Mouse (Mus musculus) heart, adult 9 months (tissue): ENCODE data around the gene Gm20721.
A peak's percentile ranks its signal among the peaks of the same experiment; 100 is the strongest.
"Not testable (repeated sequence)": the region's sequence is repeated elsewhere in the genome, so short reads cannot be mapped to it uniquely, and the experiment has no call there.

Experiments used
- DNase-seq, 2 experiments: peaks; one replicate each; pipeline ENCODE4 v3.0.0; 2022; ENCODE audit warnings: low spot score in 2 of 2

Gene Gm20721

DNA sequence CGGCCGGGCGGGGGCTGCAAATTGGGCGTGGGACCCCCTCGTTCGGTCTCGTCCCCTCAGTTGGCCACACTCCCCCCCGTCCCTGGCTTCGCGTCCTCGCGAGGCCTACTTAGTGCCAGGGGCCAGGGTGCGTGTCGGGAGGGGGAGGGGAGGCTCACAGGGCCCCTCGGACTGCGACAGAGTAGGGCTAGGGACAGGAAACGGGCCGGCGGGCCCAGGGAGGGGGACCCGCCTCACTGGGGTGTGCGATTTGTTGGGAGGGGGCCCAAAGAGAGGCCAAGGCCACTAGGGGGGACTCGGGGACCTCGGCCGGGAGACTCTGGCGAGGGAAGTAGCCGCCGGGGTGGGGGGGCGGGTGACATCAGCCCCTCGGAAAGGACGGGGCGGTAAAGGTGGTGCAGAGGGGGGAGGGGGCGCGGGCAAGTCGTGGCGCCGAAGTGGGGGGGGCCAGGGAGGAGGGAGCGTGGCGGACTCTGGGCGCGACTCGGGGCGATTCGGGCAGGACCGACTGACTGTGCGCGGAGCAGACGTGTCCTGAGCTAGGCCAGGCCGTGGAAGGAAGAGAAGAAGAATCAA is 15.8 kb downstream of the Gm20721 start:
- peak; percentile 82 to 84 for DNase-seq

DNA sequence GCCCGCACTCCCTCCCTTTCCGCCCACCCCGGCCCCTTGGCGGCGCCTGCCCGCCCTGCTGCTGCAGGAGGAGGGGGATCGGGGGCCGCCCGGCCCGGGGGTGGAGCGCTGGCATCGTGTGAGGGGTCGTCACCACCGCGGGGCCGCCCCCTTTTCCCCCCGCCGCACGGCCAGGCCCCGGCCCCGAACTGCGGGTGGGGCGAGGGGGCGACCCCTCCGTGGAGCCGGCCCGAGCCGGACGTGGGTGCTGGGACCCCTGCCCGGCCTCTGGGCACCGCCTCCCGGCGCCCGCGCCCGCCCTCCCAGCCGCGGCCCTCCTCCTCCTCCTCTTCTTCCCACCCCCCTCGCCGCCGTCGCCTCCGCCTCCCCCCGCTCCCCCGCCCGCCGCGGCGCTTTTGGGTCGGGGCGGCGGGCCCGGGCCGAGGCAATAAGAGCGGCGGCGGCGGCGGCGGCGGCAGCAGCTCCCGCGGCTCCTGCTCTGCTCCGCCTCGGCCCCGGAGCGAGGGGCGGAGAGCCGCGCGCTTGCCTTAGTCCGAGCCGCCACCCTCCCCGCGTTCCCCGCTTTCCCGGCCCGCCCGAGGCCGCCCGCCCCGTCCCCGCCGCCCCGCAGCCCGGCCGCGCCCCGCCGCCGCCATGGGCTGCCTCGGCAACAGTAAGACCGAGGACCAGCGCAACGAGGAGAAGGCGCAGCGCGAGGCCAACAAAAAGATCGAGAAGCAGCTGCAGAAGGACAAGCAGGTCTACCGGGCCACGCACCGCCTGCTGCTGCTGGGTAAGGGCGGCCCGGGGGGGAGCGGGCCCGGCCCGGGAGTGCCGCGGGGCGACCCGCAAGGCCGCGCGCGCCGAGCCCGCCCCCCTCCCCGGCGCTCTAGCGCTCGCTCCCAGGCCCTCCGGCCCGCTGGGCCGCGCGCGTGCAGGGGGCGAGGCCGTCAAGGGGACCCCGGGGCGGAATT is 16.6 kb downstream of the Gm20721 start:
- peak; percentile 84 to 85 for DNase-seq

DNA sequence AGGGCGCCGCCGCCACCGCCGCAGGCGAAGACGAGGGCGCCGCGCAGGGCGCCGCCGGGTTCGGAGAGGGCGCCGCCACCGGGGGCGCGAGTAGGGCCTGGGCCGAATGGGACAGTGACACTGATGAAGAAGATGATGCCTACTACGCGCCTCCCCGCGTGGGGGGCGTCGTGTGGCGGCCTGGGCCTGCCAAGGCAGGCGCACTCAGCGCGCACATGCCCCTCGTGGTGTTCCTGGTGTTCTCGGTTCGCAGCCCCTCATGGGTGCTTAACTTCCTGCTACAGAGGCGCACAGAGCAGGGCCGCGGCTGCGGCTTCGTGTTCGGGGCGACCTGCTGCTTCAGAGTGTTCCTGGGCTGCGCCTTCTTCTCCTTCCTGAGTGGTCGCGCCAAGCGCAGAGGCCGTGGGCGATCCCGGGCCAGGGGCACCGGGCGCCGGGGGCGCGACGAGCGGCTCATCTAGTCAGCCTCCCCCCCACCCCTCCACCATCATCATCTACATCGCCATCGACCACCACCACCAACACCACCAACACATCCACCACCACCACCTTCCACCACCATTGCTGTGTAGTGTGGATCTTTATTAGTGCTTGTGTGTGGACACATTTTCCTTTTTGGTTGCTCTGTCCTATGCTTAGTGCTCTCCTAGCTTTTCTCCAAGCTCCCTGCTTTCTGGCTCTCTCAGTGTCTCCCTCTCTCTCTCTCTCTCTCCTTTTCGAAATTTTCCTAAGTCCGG is 17.4 kb downstream of the Gm20721 start:
- DNase-seq = no peak

DNA sequence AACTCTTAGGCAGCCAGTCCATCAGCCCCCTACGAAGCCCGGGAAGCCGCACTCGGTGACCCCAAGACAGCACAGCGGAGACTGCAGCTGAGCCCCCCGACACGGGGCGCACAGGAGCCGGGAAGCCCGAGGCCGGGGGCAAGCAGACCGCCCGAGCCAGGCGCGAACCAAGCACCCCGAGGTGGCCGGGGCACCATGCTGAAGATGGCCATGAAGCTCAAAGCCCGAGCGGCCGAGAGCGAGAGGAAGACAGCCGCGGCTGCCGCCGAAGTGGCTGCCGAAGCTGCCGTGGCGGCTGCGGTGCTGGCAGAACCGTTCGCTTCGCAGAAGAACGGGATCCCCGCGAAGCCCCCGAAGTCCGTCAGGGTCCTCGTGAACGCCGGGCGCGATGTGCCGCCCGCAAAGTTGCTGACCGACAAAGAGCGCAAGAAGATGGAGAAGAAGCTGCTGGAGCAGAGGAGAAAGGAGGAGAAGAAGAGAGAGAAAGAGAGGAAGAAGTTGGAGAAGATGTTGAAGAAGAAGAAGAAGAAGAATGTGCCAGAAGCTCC is 18.1 kb downstream of the Gm20721 start:
- DNase-seq = no peak

DNA sequence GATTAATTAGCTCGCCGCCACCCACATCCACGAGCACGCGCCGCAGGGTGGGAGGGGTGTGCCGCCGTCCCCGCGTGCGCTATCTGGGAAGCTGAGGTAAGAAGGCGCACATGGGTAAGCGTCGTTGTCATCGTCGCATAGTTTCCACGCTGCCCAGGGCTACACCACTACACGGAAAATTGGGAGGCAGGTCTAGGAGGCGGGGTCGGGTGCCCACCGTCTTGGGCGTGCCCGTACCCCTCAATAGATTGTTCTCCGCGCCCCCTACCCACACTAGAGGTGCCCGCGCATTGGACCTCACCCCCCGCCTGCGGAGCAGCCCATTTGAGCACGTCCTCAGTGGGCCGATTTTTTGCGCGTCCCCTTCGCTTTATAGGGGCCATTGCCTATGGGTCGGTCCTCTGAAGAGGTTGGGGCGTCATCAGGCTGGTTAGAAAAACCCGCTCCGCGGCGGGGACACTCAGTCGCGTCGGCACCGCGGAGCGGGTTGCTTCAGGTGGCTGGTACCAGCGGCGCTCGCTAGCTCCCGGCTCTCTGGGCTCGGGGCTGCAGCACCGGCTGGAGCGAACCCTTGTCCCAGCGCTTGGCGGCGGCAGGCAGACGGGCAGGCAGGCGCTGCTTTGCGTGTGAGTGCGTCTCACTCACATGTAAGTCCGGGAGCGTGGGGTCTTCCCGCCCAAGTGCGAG is 19.1 kb downstream of the Gm20721 start:
- peak; percentile 65 to 66 for DNase-seq

DNA sequence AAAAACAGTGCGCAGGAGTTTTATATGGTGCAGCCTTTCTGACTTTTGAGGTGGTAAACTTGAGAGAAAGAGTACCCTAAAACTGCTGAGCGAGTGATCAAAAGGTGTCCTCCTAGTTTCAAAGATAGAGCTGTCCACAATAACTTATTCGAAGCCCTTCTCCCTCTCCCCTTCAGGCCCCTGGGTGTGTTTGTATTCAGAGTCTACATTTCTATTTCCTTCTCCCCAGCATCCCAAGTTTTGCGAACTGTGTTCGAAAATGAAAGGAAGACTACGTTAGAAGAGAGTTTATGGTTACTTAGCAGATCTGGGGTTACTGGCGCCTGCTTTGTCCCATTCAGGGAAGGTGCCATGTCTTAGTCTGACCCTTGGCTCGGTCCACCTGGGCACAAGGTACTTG is 20.0 kb downstream of the Gm20721 start:
- no peak for DNase-seq

DNA sequence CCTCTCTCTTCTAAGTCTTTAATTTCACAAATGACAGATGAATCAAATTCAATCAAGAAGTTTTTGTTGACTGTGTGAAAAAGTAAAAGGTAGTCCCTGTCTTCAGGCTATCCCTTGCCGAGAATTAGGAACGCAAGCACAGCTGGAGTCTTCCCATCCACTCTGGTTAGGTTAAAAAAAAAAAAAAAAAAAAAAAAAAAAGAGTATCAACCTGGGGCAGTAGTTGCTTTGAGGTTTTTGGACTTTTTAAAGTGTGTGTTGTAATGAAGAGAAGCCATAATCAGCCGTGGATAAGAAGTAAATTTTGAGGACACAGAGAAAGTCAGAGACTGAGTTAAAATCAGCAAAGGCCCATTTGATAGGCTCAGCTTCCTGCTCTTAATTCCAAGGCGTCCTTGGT is 20.5 kb downstream of the Gm20721 start:
- no peak for DNase-seq

DNA sequence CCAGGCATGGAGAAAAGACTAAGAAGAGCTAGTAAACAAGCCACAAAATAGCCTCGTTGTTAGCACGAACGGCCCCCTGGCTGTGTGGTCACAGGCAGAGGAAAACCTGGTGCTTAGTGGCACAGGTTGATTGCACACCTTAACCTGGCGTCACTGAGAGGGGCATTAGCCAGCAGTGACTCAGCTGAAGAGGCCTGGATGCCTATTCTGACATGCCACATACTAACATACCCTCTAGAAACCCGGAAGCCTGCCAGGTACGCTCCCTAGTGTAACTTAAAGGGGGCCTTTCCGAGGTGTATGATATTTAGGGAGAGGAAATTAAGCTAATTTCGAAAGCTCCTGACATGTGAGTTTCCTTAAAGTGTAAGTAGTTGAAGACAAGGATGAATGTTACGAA is 29.9 kb downstream of the Gm20721 start:
- no peak for DNase-seq

DNA sequence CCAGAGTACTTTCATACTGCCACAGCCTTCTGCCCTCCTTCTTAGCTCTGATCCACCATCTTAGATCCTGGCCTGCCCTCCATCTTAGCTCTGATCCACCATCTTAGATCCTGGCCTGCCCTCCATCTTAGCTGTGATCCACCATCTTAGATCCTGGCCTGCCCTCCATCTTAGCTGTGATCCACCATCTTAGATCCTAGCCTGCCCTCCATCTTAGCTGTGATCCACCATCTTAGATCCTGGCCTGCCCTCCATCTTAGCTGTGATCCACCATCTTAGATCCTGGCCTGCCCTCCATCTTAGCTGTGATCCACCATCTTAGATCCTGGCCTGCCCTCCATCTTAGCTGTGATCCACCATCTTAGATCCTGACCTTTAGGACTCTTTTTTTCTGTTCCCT is 31.1 kb downstream of the Gm20721 start:
- DNase-seq = not testable (repeated sequence)

DNA sequence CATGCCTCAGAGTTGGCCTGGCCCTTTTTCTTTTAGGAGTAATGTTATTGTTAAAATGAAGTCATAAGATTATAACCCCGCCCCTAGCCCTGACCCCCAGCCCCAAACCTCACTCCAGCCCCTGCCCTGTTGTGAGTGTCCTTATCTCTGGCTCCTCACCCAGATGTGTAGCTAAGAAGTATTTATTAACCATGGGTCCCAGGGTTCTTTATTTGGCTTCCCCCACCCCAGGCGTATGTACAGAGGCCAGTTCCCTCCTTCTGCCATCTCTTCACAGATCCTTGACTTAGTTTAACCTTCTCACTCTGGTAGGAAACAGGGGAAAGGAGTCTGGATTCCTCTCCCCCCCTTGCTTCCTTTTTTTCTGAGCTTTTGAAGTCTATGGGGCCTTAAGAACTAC is 33.9 kb downstream of the Gm20721 start:
- no peak for DNase-seq

DNA sequence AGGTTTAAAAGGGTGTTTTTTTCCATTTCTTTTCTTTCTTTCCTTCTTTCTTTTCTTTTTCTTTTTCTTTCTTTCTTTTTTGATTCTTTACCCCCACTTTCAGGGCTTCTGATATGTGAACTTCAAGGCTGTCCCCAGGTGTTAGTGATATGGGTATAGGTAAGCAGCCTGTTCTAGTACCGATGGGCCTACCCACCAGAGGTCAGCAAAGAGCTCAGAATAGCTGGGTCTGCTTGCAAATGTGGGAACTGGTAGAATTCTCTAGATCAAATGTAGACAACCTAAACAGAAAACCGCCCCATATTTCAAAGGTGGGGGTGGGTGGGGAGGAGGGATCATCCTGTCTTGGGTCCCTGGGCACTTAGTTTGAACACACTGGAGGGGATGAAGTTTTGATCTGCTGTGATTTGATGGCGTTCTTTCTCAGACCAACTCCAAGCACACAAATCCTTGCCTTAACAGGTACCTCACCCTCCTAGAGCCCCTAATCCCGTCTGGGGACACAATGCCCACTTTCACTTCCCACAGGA is 34.3 kb downstream of the Gm20721 start:
- peak; percentile 57 to 82 for DNase-seq

DNA sequence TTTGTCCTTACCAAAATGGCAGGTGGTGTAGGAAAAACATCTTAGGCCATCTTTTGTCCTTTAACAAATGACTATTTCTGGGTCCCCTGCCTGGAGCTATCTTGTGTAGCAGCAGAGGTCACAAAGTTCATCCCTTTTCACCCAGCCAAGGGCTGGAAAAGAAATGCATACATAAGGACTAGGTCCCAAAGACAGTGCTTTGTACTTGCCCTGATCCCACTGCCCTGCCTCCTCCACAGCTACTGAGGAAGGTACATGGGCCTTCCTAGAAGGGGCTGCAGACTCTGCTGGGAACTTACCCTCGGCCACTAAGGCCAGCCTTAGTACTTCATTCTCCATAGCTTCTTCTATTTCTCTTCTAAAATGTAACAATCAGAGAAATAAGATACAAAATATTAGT is 34.9 kb downstream of the Gm20721 start:
- no peak for DNase-seq

DNA sequence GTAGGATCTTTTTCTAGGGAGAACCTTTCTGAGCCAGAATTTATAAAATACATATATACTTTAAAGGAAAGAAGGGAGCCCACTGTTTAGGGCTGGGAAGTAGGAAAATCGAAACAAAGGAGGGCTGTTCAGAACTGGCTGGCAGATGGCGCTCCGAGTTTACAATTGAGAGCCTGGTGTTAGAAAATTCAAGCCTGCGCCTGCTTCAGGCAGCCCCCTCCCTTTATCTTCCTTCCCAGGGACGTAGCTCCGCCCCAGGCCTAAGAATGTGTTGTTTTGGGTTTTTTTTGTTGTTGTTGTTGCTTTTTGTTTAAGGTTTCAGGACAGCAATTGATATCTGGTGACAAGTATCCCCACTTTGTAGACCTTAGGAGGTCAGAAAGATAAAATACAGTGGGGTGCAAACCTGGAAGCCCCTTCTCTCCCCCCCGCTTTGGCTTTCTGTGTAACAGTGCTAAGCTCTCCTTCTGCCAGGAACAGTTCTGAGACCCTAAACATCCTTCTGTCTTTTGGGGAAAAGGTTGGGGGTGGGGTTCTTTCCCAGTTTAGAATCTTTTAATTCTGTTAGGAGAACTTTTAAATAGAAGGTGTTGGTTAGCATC is 35.5 kb downstream of the Gm20721 start:
- DNase-seq = peak in 1 of 2 experiments; percentile 48

DNA sequence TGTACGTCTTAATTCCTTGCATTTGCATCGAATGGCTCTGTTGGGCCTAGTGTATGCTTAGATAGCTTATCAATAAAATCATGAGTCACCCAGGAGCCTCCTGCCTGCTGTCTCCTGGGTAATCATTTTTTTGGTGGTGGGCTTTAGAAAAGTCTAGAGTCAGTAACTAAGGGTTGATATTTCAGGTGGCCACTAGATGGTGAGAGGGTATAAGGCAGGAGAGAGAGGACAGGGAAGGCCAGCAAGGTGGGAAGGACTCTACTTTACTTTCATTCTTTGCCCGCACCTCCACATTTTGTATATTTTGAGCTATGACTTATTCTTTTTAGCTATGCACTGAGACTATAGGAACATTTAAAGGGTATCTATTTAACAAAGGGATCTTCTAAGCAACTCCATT is 38.6 kb downstream of the Gm20721 start:
- DNase-seq = no peak

DNA sequence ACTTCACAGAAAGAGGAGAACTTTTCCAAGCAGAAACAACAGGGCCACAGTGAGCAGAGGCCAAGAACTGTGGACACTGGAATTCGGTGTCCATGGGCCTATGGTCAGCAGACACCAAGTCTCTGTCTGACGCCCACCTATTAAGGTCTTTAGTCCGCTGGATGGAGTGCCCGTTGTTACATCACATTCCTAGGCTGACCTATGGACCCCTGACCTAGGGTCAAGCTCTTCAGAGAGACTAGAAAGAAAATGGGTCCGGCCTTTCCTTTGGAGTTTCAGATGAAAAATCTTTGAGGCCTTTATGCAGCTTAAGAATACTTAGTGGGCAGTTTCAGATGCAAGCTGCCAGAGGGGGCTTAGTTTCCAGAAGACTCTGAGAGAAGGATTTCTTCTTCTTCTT is 40.9 kb downstream of the Gm20721 start:
- DNase-seq = no peak

DNA sequence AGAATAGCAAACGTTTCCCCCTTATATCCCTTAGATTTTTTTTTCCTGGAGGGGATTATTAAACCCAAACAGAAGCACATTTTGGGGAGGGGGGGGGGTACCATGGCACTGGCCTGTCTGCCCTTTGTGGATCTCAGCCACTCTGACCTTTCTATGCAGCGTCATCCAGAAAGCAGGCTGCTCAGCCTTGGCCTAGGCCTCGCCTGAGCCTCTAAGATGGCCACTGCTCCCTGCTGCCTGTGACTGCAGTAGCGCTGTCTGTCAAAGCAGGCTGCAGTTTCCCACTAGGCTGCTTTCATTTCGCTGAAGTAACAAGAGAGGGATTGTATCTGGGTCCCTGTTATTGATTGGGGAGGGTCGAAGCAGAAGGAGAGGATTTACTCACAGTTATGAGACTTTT is 44.0 kb downstream of the Gm20721 start:
- no peak for DNase-seq

DNA sequence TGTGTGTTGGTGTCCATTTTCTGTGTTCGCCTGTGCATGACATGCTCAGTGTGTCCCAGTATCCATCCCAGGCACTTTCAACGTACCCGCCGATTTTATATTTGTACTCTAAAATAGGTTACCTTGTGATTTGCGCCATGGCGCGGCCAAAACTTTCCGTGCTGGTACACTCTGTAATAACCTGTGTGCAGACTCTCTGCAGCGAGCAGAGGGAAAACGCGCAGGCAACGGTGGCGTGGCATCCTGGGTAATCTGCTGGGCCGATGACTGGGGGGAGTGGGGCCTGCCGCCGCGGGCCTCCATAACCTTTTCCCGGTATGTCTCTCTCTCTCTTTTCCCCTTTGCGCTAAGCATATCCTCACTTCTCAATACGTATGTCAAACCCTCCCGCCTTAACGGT is 45.8 kb downstream of the Gm20721 start:
- no peak for DNase-seq

DNA sequence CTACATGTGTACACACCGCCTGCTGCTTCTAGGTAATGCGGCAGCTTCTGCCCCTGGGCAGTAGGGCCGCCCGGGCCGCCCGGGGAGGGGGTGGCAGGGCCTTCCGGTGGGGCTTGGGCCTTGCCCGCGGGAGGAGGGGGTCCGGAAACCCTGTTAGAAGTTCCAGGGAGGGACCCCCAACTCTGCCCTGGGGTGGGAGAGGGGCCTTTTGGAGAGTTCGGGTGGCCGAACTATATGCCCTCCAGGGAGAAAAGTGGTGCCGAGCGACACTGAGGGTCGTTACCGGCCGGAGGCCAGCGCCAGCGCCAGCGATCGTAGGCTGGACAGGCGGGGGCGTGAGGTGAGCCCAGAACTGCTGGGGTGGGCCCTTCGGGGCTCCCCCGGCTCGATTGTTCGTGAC is 46.3 kb downstream of the Gm20721 start:
- DNase-seq = no peak

DNA sequence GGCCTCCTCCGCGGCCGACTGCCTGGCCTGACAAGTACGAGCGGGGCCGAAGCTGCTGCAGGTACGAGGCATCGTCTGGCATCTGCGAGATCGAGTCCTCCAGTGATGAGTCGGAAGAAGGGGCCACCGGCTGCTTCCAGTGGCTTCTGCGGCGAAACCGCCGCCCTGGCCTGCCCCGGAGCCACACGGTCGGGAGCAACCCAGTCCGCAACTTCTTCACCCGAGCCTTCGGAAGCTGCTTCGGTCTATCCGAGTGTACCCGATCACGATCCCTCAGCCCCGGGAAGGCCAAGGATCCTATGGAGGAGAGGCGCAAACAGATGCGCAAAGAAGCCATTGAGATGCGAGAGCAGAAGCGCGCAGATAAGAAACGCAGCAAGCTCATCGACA is 46.7 kb downstream of the Gm20721 start:
- DNase-seq = no peak

DNA sequence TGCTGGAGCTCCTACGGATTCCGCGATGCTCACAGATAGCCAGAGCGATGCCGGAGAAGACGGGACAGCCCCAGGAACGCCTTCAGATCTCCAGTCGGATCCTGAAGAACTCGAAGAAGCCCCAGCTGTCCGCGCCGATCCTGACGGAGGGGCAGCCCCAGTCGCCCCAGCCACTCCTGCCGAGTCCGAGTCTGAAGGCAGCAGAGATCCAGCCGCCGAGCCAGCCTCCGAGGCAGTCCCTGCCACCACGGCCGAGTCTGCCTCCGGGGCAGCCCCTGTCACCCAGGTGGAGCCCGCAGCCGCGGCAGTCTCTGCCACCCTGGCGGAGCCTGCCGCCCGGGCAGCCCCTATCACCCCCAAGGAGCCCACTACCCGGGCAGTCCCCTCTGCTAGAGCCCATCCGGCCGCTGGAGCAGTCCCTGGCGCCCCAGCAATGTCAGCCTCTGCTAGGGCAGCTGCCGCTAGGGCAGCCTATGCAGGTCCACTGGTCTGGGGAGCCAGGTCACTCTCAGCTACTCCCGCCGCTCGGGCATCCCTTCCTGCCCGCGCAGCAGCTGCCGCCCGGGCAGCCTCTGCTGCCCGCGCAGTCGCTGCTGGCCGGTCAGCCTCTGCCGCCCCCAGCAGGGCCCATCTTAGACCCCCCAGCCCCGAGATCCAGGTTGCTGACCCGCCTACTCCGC is 47.3 kb downstream of the Gm20721 start:
- DNase-seq = no peak

DNA sequence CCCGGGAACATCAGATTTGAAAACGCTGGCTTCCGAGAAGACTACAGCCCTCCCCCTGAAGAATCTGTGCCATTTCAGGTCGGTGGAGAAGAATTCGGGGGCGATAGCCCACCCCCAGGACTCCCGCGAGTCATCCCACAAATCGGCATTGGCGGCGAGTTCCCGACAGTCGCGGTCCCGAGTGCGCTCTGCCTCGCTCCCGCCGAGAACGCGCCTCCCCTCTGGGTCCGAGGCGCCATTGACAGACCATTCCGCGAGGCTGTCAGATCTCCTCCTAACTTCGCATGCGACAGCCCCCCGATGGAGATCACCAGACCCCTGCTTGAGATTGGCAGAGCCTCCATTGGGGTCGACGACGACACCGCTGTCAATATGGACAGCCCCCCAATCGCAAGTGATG is 48.0 kb downstream of the Gm20721 start:
- DNase-seq = no peak
